In genomic region chr5:132796061-132796460, GRCm38 (mm10) we compare ENCODE assay signal across 31 mouse cellular contexts.
"Had no signal": no experiment of that assay in that cellular context is flagged by ENCODE, and none has a peak within 500 bp of the region (broad histone marks: within the 10 kb centered on the region; RNA-seq: fewer than 3 reads in every experiment).

No protein-coding gene starts in this region.

- ATAC-seq: liver, embryonic 12.5 days; liver, postnatal 0 days; lung, postnatal 0 days; midbrain, embryonic 13.5 days; midbrain, embryonic 15.5 days; midbrain, embryonic 16.5 days had no signal

- H3K9me3 ChIP-seq: limb, embryonic 10.5 days; limb, embryonic 15.5 days; liver, embryonic 12.5 days; liver, embryonic 13.5 days; liver, embryonic 15.5 days; lung, embryonic 15.5 days; midbrain, embryonic 10.5 days; midbrain, embryonic 15.5 days had no signal

- DNase-seq: left cerebral cortex, postnatal 4 days; liver; liver, embryonic 13.5 days; liver, postnatal 0 days; lung, adult 18-20 months; lung, adult 2 months; lung, embryonic 14.5 days; lung, postnatal 10 days; lung, postnatal 14 days; lung, postnatal 36 days; lung, postnatal 4 days; midbrain, embryonic 14.5 days had no signal

- H3K4me2 ChIP-seq: limb, embryonic 12.5 days; limb, embryonic 13.5 days; limb, embryonic 15.5 days; liver, embryonic 11.5 days; liver, embryonic 12.5 days; liver, embryonic 13.5 days; liver, embryonic 15.5 days; lung, embryonic 14.5 days; lung, embryonic 15.5 days; midbrain, embryonic 11.5 days; midbrain, embryonic 12.5 days; midbrain, embryonic 13.5 days; midbrain, embryonic 15.5 days had no signal

- H3K27ac ChIP-seq: limb, embryonic 10.5 days; limb, embryonic 12.5 days; limb, embryonic 13.5 days; limb, embryonic 15.5 days; liver, embryonic 12.5 days; liver, embryonic 13.5 days; liver, embryonic 14.5 days; liver, embryonic 15.5 days; lung, embryonic 15.5 days; macrophage; midbrain, embryonic 10.5 days; midbrain, embryonic 12.5 days; midbrain, embryonic 13.5 days; midbrain, embryonic 15.5 days had no signal

- H3K4me1 ChIP-seq: limb, embryonic 10.5 days; limb, embryonic 12.5 days; limb, embryonic 13.5 days; limb, embryonic 15.5 days; liver, embryonic 12.5 days; liver, embryonic 13.5 days; liver, embryonic 15.5 days; lung, embryonic 15.5 days; megakaryocyte, embryonic 14.5 days; midbrain, embryonic 10.5 days; midbrain, embryonic 12.5 days; midbrain, embryonic 13.5 days; midbrain, embryonic 15.5 days had no signal

- H3K9ac ChIP-seq: limb, embryonic 12.5 days; limb, embryonic 13.5 days; limb, embryonic 15.5 days; liver, embryonic 12.5 days; liver, embryonic 13.5 days; liver, embryonic 14.5 days; liver, embryonic 15.5 days; liver, postnatal 0 days; lung, embryonic 14.5 days; lung, embryonic 15.5 days; midbrain, embryonic 12.5 days; midbrain, embryonic 13.5 days; midbrain, embryonic 15.5 days had no signal

- H3K36me3 ChIP-seq: limb, embryonic 10.5 days; limb, embryonic 12.5 days; limb, embryonic 13.5 days; limb, embryonic 15.5 days; liver, embryonic 12.5 days; liver, embryonic 13.5 days; liver, embryonic 15.5 days; lung, embryonic 15.5 days; midbrain, embryonic 10.5 days; midbrain, embryonic 12.5 days; midbrain, embryonic 13.5 days; midbrain, embryonic 15.5 days had no signal

- H3K4me3 ChIP-seq: limb, embryonic 10.5 days; limb, embryonic 12.5 days; limb, embryonic 13.5 days; limb, embryonic 15.5 days; liver, embryonic 12.5 days; liver, embryonic 13.5 days; liver, embryonic 15.5 days; lung, embryonic 15.5 days; megakaryocyte, embryonic 14.5 days; midbrain, embryonic 10.5 days; midbrain, embryonic 12.5 days; midbrain, embryonic 13.5 days; midbrain, embryonic 15.5 days; myocyte had no signal

- H3K27me3 ChIP-seq: limb, embryonic 12.5 days; limb, embryonic 13.5 days; limb, embryonic 15.5 days; liver, embryonic 12.5 days; liver, embryonic 13.5 days; liver, embryonic 15.5 days; lung, embryonic 15.5 days; megakaryocyte, embryonic 14.5 days; midbrain, embryonic 12.5 days; midbrain, embryonic 13.5 days; midbrain, embryonic 15.5 days had no signal
